Mouse (Mus musculus): ENCODE measurements at regions not wholly inside any gene's neighbourhood (a gene's known extent, or its start where the extent isn't known, plus 50 kb on each side); places are given as distances from the start of the nearest gene placed in this dataset.

DNA sequence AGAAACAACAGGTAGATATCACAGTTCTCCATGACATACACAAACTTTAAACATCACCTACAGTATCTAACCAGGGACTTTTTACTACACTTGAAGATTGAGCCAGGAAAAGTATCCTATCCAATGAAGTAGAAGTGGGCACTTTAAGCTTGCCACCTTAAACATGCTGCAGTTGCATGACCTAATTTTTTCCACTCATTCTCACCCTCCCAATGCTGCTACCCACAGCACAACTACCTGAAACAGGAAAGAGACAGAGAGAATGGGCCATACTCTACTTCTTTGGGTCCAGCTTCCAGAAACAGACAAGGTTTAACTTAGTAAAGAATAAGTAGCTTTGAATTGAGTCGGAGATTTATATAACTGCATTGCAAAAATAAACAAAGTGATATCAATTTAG, 594.9 kb upstream of the Mpdz start:
- 69% methylated on average over 1 of the region's 1 CpGs for WGBS
- TF ChIP-seq CTCF (IDR thresholded peaks at IDR 0.05; ENCODE audit: low read depth): no peak
- H3K27me3 ChIP-seq (replicated peaks; ENCODE audit: control insufficient read depth, insufficient read depth, low read length): no peaks in the 10 kb centered on the region
- no peak for ATAC-seq
- H3K9ac ChIP-seq (ENCODE audit: low read depth, low read length): no peak overlapping the region
- no peak overlapping the region for H3K4me3 ChIP-seq (ENCODE audit: low read depth, low read length)
- no peaks in the 10 kb centered on the region for H3K9me3 ChIP-seq (ENCODE audit: control insufficient read depth)
- no peak overlapping the region for H3K4me2 ChIP-seq (replicated peaks; ENCODE audit: low read depth)
- no peak overlapping the region for H3K27ac ChIP-seq (ENCODE audit: low read depth, low read length)
- H3K4me1 ChIP-seq (replicated peaks; ENCODE audit: control insufficient read depth, insufficient read depth, low read length): no peaks in the 10 kb centered on the region
- no peaks in the 10 kb centered on the region for H3K36me3 ChIP-seq (ENCODE audit: control insufficient read depth, insufficient read depth)

DNA sequence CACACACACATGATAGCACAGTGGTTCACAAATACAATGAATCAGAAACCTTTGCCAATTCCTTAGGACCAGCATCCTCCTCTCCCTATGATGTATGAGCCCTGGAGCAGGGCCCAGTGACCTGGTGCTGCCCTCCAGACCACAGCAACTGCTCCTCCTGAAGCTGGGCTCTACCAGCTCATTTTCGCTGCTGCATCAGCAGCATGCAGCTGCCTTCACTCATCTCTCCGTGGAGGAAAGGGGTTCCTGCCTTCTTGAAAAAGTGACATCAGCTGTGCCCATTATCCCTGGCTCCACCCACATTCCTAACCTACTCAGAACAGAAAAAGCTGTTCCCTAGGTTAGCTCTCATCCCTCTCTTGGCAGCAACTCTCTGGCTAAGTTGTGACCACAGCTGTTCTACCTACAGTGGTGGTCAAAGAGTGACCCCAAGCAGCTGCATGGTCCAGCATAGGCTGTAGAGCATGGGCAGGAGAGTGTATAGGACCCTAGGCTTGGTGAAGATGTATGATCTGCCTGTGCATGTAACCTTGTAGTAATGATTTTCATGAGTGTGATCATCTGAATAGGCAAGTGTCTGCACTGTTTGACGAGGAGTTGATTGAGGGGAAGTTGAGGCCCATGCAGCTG, 592.6 kb upstream of the Mpdz start:
- ATAC-seq: no peak
- H3K9ac ChIP-seq (ENCODE audit: low read depth, low read length): no peak overlapping the region
- H3K27ac ChIP-seq (ENCODE audit: low read depth, low read length): no peak overlapping the region
- H3K4me2 ChIP-seq (replicated peaks; ENCODE audit: low read depth): no peak overlapping the region
- H3K9me3 ChIP-seq (ENCODE audit: control insufficient read depth): no peaks in the 10 kb centered on the region
- TF ChIP-seq CTCF (IDR thresholded peaks at IDR 0.05; ENCODE audit: low read depth): no peak
- no peaks in the 10 kb centered on the region for H3K36me3 ChIP-seq (ENCODE audit: control insufficient read depth, insufficient read depth)
- WGBS: 49% methylated on average over 3 of the region's 3 CpGs
- no peaks in the 10 kb centered on the region for H3K27me3 ChIP-seq (replicated peaks; ENCODE audit: control insufficient read depth, insufficient read depth, low read length)
- no peaks in the 10 kb centered on the region for H3K4me1 ChIP-seq (replicated peaks; ENCODE audit: control insufficient read depth, insufficient read depth, low read length)
- no peak overlapping the region for H3K4me3 ChIP-seq (ENCODE audit: low read depth, low read length)

GRCm38 (mm10) chr4:82029237-82029636, 586.6 kb upstream of the Mpdz start:
- H3K27me3 ChIP-seq (replicated peaks; ENCODE audit: control insufficient read depth, insufficient read depth, low read length): no peaks in the 10 kb centered on the region
- H3K27ac ChIP-seq (ENCODE audit: low read depth, low read length): no peak overlapping the region
- H3K9ac ChIP-seq (ENCODE audit: low read depth, low read length): no peak overlapping the region
- no peaks in the 10 kb centered on the region for H3K4me1 ChIP-seq (replicated peaks; ENCODE audit: control insufficient read depth, insufficient read depth, low read length)
- 91% methylated on average over 9 of the region's 9 CpGs for WGBS
- no peak overlapping the region for H3K4me2 ChIP-seq (replicated peaks; ENCODE audit: low read depth)
- H3K4me3 ChIP-seq (ENCODE audit: low read depth, low read length): no peak overlapping the region
- H3K9me3 ChIP-seq (ENCODE audit: control insufficient read depth): no peaks in the 10 kb centered on the region
- H3K36me3 ChIP-seq (ENCODE audit: control insufficient read depth, insufficient read depth): no peaks in the 10 kb centered on the region
- ATAC-seq: no peak
- no peak for TF ChIP-seq CTCF (IDR thresholded peaks at IDR 0.05; ENCODE audit: low read depth)

GRCm38 (mm10) chr4:82027447-82027881, 584.8 kb upstream of the Mpdz start:
- no peak overlapping the region for H3K9ac ChIP-seq (ENCODE audit: low read depth, low read length)
- TF ChIP-seq CTCF (IDR thresholded peaks at IDR 0.05; ENCODE audit: low read depth): no peak
- no peak overlapping the region for H3K4me2 ChIP-seq (replicated peaks; ENCODE audit: low read depth)
- no peaks in the 10 kb centered on the region for H3K9me3 ChIP-seq (ENCODE audit: control insufficient read depth)
- H3K27ac ChIP-seq (ENCODE audit: low read depth, low read length): no peak overlapping the region
- no peak overlapping the region for H3K4me3 ChIP-seq (ENCODE audit: low read depth, low read length)
- no peaks in the 10 kb centered on the region for H3K27me3 ChIP-seq (replicated peaks; ENCODE audit: control insufficient read depth, insufficient read depth, low read length)
- H3K4me1 ChIP-seq (replicated peaks; ENCODE audit: control insufficient read depth, insufficient read depth, low read length): no peaks in the 10 kb centered on the region
- no peak for ATAC-seq
- WGBS: 73% methylated on average over 9 of the region's 9 CpGs
- no peaks in the 10 kb centered on the region for H3K36me3 ChIP-seq (ENCODE audit: control insufficient read depth, insufficient read depth)

DNA sequence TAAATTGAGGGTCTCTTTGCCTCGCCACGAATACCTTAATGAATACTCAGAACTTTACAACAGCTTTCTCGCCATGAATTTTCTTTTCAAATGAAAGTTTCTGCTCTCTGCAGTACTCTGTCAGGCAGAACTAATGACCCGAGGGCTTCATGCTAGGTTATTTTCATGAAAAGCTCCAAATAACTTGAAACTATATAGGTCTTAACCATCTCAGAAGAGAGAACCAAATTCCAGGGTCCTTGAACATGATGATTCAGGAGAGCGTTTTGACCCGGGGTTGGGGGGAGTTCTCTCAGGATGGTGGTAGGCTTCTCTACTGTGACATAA, 558.8 kb upstream of the Mpdz start:
- H3K27me3 ChIP-seq (replicated peaks; ENCODE audit: control insufficient read depth, insufficient read depth, low read length): no peaks in the 10 kb centered on the region
- ATAC-seq: no peak
- no peaks in the 10 kb centered on the region for H3K36me3 ChIP-seq (ENCODE audit: control insufficient read depth, insufficient read depth)
- no peak for TF ChIP-seq CTCF (IDR thresholded peaks at IDR 0.05; ENCODE audit: low read depth)
- no peak overlapping the region for H3K4me2 ChIP-seq (replicated peaks; ENCODE audit: low read depth)
- no peak overlapping the region for H3K27ac ChIP-seq (ENCODE audit: low read depth, low read length)
- 89% methylated on average over 6 of the region's 6 CpGs for WGBS
- no peak overlapping the region for H3K9ac ChIP-seq (ENCODE audit: low read depth, low read length)
- H3K4me1 ChIP-seq (replicated peaks; ENCODE audit: control insufficient read depth, insufficient read depth, low read length): no peaks in the 10 kb centered on the region
- H3K4me3 ChIP-seq (ENCODE audit: low read depth, low read length): no peak overlapping the region
- H3K9me3 ChIP-seq (ENCODE audit: control insufficient read depth): no peaks in the 10 kb centered on the region

GRCm38 (mm10) chr4:82000590-82001405, 558.2 kb upstream of the Mpdz start:
- WGBS: 86% methylated on average over 19 of the region's 19 CpGs
- Histone ChIP-seq H3K4me2 (replicated peaks; ENCODE audit: low read depth) (no peak overlapping the region), H3K9me3 (ENCODE audit: control insufficient read depth) (no peaks in the 10 kb centered on the region), H3K9ac (ENCODE audit: low read depth, low read length) (no peak overlapping the region), H3K4me1 (replicated peaks; ENCODE audit: control insufficient read depth, insufficient read depth, low read length) (no peaks in the 10 kb centered on the region), H3K4me3 (ENCODE audit: low read depth, low read length) (no peak overlapping the region), H3K36me3 (ENCODE audit: control insufficient read depth, insufficient read depth) (no peaks in the 10 kb centered on the region), H3K27me3 (replicated peaks; ENCODE audit: control insufficient read depth, insufficient read depth, low read length) (no peaks in the 10 kb centered on the region), H3K27ac (ENCODE audit: low read depth, low read length) (no peak overlapping the region)
- TF ChIP-seq CTCF (IDR thresholded peaks at IDR 0.05; ENCODE audit: low read depth): no peak
- ATAC-seq: no peak
